Mouse (Mus musculus): ENCODE measurements at regions not wholly inside any gene's neighbourhood (a gene's known extent, or its start where the extent isn't known, plus 50 kb on each side); places are given as distances from the start of the nearest gene placed in this dataset.

- no peak for ATAC-seq (ENCODE audit: low FRiP score, low TSS enrichment)
- Histone ChIP-seq H3K27me3 (ENCODE audit: control insufficient read depth, insufficient read depth, low read length) (no peaks in the 10 kb centered on the region), H3K4me3 (replicated peaks; ENCODE audit: low read depth, low read length) (no peak overlapping the region), H3K4me2 (ENCODE audit: low read length) (no peak overlapping the region), H3K9me3 (ENCODE audit: control insufficient read depth, low read length) (no peaks in the 10 kb centered on the region), H3K9ac (replicated peaks; ENCODE audit: low read length) (no peak overlapping the region), H3K36me3 (ENCODE audit: control insufficient read depth, insufficient read depth, low read length) (no peaks in the 10 kb centered on the region), H3K4me1 (ENCODE audit: control insufficient read depth, insufficient read depth, low read length) (0 out of 2 replicates have a peak, but pooled peaks cover 3% of the 10 kb centered on the region), H3K27ac (replicated peaks; ENCODE audit: low read depth, low read length) (no peak overlapping the region)
- DNase-seq = no peak
- WGBS = 89% methylated on average over 3 of the region's 3 CpGs
These were observed 94.6 kb upstream of the Arhgap5 start for GRCm38 (mm10) chr12:52409221-52409620.

- no peak overlapping the region for H3K4me3 ChIP-seq (replicated peaks; ENCODE audit: low read depth, low read length)
- no peak overlapping the region for H3K27ac ChIP-seq (replicated peaks; ENCODE audit: low read depth, low read length)
- no peak for ATAC-seq (ENCODE audit: low FRiP score, low TSS enrichment)
- no peak overlapping the region for H3K4me2 ChIP-seq (ENCODE audit: low read length)
- WGBS = 86% methylated on average over 4 of the region's 4 CpGs
- H3K9me3 ChIP-seq (ENCODE audit: control insufficient read depth, low read length) = no peaks in the 10 kb centered on the region
- H3K4me1 ChIP-seq (ENCODE audit: control insufficient read depth, insufficient read depth, low read length) = 0 out of 2 replicates have a peak, but pooled peaks cover 3% of the 10 kb centered on the region
- H3K27me3 ChIP-seq (ENCODE audit: control insufficient read depth, insufficient read depth, low read length) = no peaks in the 10 kb centered on the region
- H3K9ac ChIP-seq (replicated peaks; ENCODE audit: low read length) = no peak overlapping the region
- DNase-seq = no peak
- no peaks in the 10 kb centered on the region for H3K36me3 ChIP-seq (ENCODE audit: control insufficient read depth, insufficient read depth, low read length)
These were observed 91.6 kb upstream of the Arhgap5 start for GRCm38 (mm10) chr12:52412172-52412571.

- Histone ChIP-seq H3K27me3 (ENCODE audit: control insufficient read depth, insufficient read depth, low read length) (no peaks in the 10 kb centered on the region), H3K4me1 (ENCODE audit: control insufficient read depth, insufficient read depth, low read length) (0 out of 2 replicates have a peak, but pooled peaks cover 3% of the 10 kb centered on the region), H3K9ac (replicated peaks; ENCODE audit: low read length) (no peak overlapping the region), H3K27ac (replicated peaks; ENCODE audit: low read depth, low read length) (no peak overlapping the region), H3K4me3 (replicated peaks; ENCODE audit: low read depth, low read length) (no peak overlapping the region), H3K9me3 (ENCODE audit: control insufficient read depth, low read length) (no peaks in the 10 kb centered on the region), H3K4me2 (ENCODE audit: low read length) (no peak overlapping the region), H3K36me3 (ENCODE audit: control insufficient read depth, insufficient read depth, low read length) (no peaks in the 10 kb centered on the region)
- WGBS = 17% methylated on average over 8 of the region's 8 CpGs
- no peak for ATAC-seq (ENCODE audit: low FRiP score, low TSS enrichment)
- DNase-seq = peak; percentile 48
These were observed 90.7 kb upstream of the Arhgap5 start for GRCm38 (mm10) chr12:52413046-52413473.

- Histone ChIP-seq H3K36me3 (ENCODE audit: control insufficient read depth, insufficient read depth, low read length) (no peaks in the 10 kb centered on the region), H3K27ac (replicated peaks; ENCODE audit: low read depth, low read length) (no peak overlapping the region), H3K9me3 (ENCODE audit: control insufficient read depth, low read length) (no peaks in the 10 kb centered on the region; the same call in 1 of the 2 replicates), H3K4me1 (ENCODE audit: control insufficient read depth, insufficient read depth, low read length) (no peaks in the 10 kb centered on the region), H3K9ac (replicated peaks; ENCODE audit: low read length) (no peak overlapping the region), H3K4me2 (ENCODE audit: low read length) (no peak overlapping the region), H3K27me3 (ENCODE audit: control insufficient read depth, insufficient read depth, low read length) (no peaks in the 10 kb centered on the region), H3K4me3 (replicated peaks; ENCODE audit: low read depth, low read length) (no peak overlapping the region)
- no peak for ATAC-seq (ENCODE audit: low FRiP score, low TSS enrichment)
- WGBS = 88% methylated on average over 1 of the region's 1 CpGs
- DNase-seq = no peak
These were observed 81.0 kb upstream of the Arhgap5 start for GRCm38 (mm10) chr12:52422729-52423128.

GRCm38 (mm10) chr12:52424336-52425034 lies 79.3 kb upstream of the Arhgap5 start:
- no peak overlapping the region for H3K4me2 ChIP-seq (ENCODE audit: low read length)
- H3K27me3 ChIP-seq (ENCODE audit: control insufficient read depth, insufficient read depth, low read length) = no peaks in the 10 kb centered on the region
- no peak overlapping the region for H3K4me3 ChIP-seq (replicated peaks; ENCODE audit: low read depth, low read length)
- H3K4me1 ChIP-seq (ENCODE audit: control insufficient read depth, insufficient read depth, low read length) = no peaks in the 10 kb centered on the region
- 86% methylated on average over 3 of the region's 3 CpGs for WGBS
- ATAC-seq (ENCODE audit: low FRiP score, low TSS enrichment) (no peak), DNase-seq (no peak)
- no peaks in the 10 kb centered on the region; the same call in 1 of the 2 replicates for H3K9me3 ChIP-seq (ENCODE audit: control insufficient read depth, low read length)
- no peak overlapping the region for H3K9ac ChIP-seq (replicated peaks; ENCODE audit: low read length)
- no peak overlapping the region for H3K27ac ChIP-seq (replicated peaks; ENCODE audit: low read depth, low read length)
- no peaks in the 10 kb centered on the region for H3K36me3 ChIP-seq (ENCODE audit: control insufficient read depth, insufficient read depth, low read length)

- 84% methylated on average over 5 of the region's 5 CpGs for WGBS
- DNase-seq = no peak
These were observed 73.8 kb upstream of the Arhgap5 start for GRCm38 (mm10) chr12:52429935-52430334.

GRCm38 (mm10) chr12:52431933-52432332 lies 71.8 kb upstream of the Arhgap5 start:
- Histone ChIP-seq H3K9me3 (ENCODE audit: control insufficient read depth, low read length) (no peaks in the 10 kb centered on the region), H3K27me3 (ENCODE audit: control insufficient read depth, insufficient read depth, low read length) (no peaks in the 10 kb centered on the region), H3K4me3 (replicated peaks; ENCODE audit: low read depth, low read length) (no peak overlapping the region), H3K36me3 (ENCODE audit: control insufficient read depth, insufficient read depth, low read length) (no peaks in the 10 kb centered on the region), H3K27ac (replicated peaks; ENCODE audit: low read depth, low read length) (no peak overlapping the region), H3K4me1 (ENCODE audit: control insufficient read depth, insufficient read depth, low read length) (peaks cover 3% of the 10 kb centered on the region; the same call in 1 of the 2 replicates), H3K4me2 (ENCODE audit: low read length) (no peak overlapping the region), H3K9ac (replicated peaks; ENCODE audit: low read length) (no peak overlapping the region)
- ATAC-seq (ENCODE audit: low FRiP score, low TSS enrichment) (no peak), DNase-seq (no peak)
- WGBS = 88% methylated on average over 3 of the region's 3 CpGs

More at GRCm38 (mm10) chr12:52429935-52430334, 73.8 kb upstream of the Arhgap5 start:
- Histone ChIP-seq H3K36me3 (ENCODE audit: control insufficient read depth, insufficient read depth, low read length) (no peaks in the 10 kb centered on the region), H3K4me3 (replicated peaks; ENCODE audit: low read depth, low read length) (no peak overlapping the region), H3K27ac (replicated peaks; ENCODE audit: low read depth, low read length) (no peak overlapping the region), H3K9me3 (ENCODE audit: control insufficient read depth, low read length) (no peaks in the 10 kb centered on the region; the same call in 1 of the 2 replicates), H3K27me3 (ENCODE audit: control insufficient read depth, insufficient read depth, low read length) (no peaks in the 10 kb centered on the region), H3K4me2 (ENCODE audit: low read length) (no peak overlapping the region), H3K9ac (replicated peaks; ENCODE audit: low read length) (no peak overlapping the region), H3K4me1 (ENCODE audit: control insufficient read depth, insufficient read depth, low read length) (peaks cover 1% of the 10 kb centered on the region; the same call in 1 of the 2 replicates)
- no peak for ATAC-seq (ENCODE audit: low FRiP score, low TSS enrichment)

GRCm38 (mm10) chr12:52434021-52434420 lies 69.8 kb upstream of the Arhgap5 start:
- Histone ChIP-seq H3K4me3 (replicated peaks; ENCODE audit: low read depth, low read length) (no peak overlapping the region), H3K9me3 (ENCODE audit: control insufficient read depth, low read length) (no peaks in the 10 kb centered on the region), H3K9ac (replicated peaks; ENCODE audit: low read length) (no peak overlapping the region), H3K27me3 (ENCODE audit: control insufficient read depth, insufficient read depth, low read length) (no peaks in the 10 kb centered on the region), H3K36me3 (ENCODE audit: control insufficient read depth, insufficient read depth, low read length) (no peaks in the 10 kb centered on the region), H3K27ac (replicated peaks; ENCODE audit: low read depth, low read length) (no peak overlapping the region), H3K4me1 (ENCODE audit: control insufficient read depth, insufficient read depth, low read length) (peaks cover 3% of the 10 kb centered on the region; the same call in 1 of the 2 replicates), H3K4me2 (ENCODE audit: low read length) (no peak overlapping the region)
- ATAC-seq (ENCODE audit: low FRiP score, low TSS enrichment) (no peak), DNase-seq (no peak)
- 83% methylated on average over 2 of the region's 2 CpGs for WGBS

- Histone ChIP-seq H3K36me3 (ENCODE audit: control insufficient read depth, insufficient read depth, low read length) (no peaks in the 10 kb centered on the region), H3K9me3 (ENCODE audit: control insufficient read depth, low read length) (no peaks in the 10 kb centered on the region), H3K4me1 (ENCODE audit: control insufficient read depth, insufficient read depth, low read length) (peaks cover 3% of the 10 kb centered on the region; the same call in 1 of the 2 replicates), H3K27ac (replicated peaks; ENCODE audit: low read depth, low read length) (no peak overlapping the region), H3K9ac (replicated peaks; ENCODE audit: low read length) (no peak overlapping the region), H3K27me3 (ENCODE audit: control insufficient read depth, insufficient read depth, low read length) (no peaks in the 10 kb centered on the region), H3K4me2 (ENCODE audit: low read length) (peak overlapping the region; percentile 34), H3K4me3 (replicated peaks; ENCODE audit: low read depth, low read length) (no peak overlapping the region)
- DNase-seq = peak; percentile 35
- WGBS = 54% methylated on average over 5 of the region's 5 CpGs
- no peak; the same call in 1 of the 2 replicates for ATAC-seq (ENCODE audit: low FRiP score, low TSS enrichment)
These were observed 68.5 kb upstream of the Arhgap5 start for GRCm38 (mm10) chr12:52435321-52435720.
